Mouse (Mus musculus) small intestine, adult 2 months (tissue): ENCODE data around the gene Il21r. TPM values are rescaled to one million over a fixed set of nuclear protein-coding genes. Genes with fewer than 3 reads are reported as not detected.

Experiments
- H3K27ac ChIP-seq: fragments of 200-500 bp; 2 replicates; pipeline ENCODE4 v1.5.1; 2012; ENCODE audit warnings: low read depth, low read length, control low read depth, inconsistent platforms; ENCODE audit not compliant: insufficient read depth
- H3K27me3 ChIP-seq: fragments of 200-500 bp; 2 replicates; pipeline ENCODE4 v1.6.1; 2012; ENCODE audit warnings: mild to moderate bottlenecking, moderate library complexity, low read length, inconsistent platforms; ENCODE audit not compliant: control insufficient read depth, insufficient read depth
- H3K36me3 ChIP-seq: fragments of 200-500 bp; 2 replicates; pipeline ENCODE4 v1.6.1; 2012; ENCODE audit warnings: mild to moderate bottlenecking, low read length, control low read depth, inconsistent platforms; ENCODE audit not compliant: control insufficient read depth, insufficient read depth
- H3K4me1 ChIP-seq: fragments of 200-500 bp; 2 replicates; pipeline ENCODE4 v1.6.1; 2012; ENCODE audit warnings: low read length, inconsistent platforms, mixed read lengths; ENCODE audit not compliant: control insufficient read depth, insufficient read depth, insufficient read length
- H3K4me3 ChIP-seq: fragments of 200-500 bp; 2 replicates; pipeline ENCODE4 v1.5.1; 2012; ENCODE audit warnings: low read depth, mild to moderate bottlenecking, control low read depth, inconsistent platforms, low read length, moderate library complexity
- CTCF ChIP-seq: fragments of 200-500 bp; IDR thresholded peaks from 2 replicates; pipeline ENCODE4 v1.5.1; 2012; ENCODE audit warnings: low read depth, mild to moderate bottlenecking, control low read depth, inconsistent platforms, low read length, moderate library complexity, mixed read lengths; ENCODE audit not compliant: insufficient replicate concordance, insufficient read length; ENCODE audit errors: extremely low read depth
- POLR2A ChIP-seq: fragments of 200-500 bp; IDR thresholded peaks from 2 replicates; pipeline ENCODE4 v1.6.1; 2012; ENCODE audit warnings: low read depth, mild to moderate bottlenecking, control low read depth, inconsistent platforms, low read length, moderate library complexity
- WGBS: fragments of 180-500 bp; shearing (Covaris S2); methylation state at CpG from one replicate; pipeline ENCODE4 v1.1.7; 2018; 5-methylcytosine and 5-hydroxymethylcytosine counted together
- polyA plus RNA-seq: library from polyadenylated mRNA; depleted of rRNA; stranded (reverse); fragments of >200 nt; gene quantifications from 2 replicates; pipeline ENCODE4 v1.2.3, GENCODE M21; 2012

Gene Il21r
- polyA plus RNA-seq, 1 experiment: 13.4 TPM

- 43% methylated on average over 7 of the region's 7 CpGs for WGBS
These were observed 22.6 kb downstream of the Il21r start for GRCm38 (mm10) chr7:125625829-125626228.

DNA sequence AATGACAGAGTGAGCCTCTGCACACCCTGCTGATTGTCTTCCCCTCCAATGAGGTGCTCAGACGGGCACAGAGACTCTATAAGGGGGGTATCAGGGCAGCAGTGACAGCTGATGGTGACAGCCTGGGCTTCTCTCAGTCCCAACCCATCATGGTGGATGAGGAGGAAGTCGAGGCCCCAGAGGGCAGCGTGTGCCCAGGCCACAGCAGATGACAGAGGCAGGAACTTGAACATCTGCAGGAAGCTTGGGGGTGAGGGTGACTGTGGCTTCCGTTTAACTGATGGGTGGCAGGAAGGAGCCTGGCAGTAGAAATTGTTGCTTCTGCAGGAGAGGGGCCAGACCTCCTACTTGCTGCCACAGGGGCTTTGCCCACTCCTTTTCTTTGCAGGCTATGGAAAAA is 27.1 kb downstream of the Il21r start:
- WGBS: 50% methylated on average over 4 of the region's 4 CpGs
- H3K27ac ChIP-seq: no peak overlapping the region
- TF ChIP-seq POLR2A (no peak), CTCF (no peak)
- no peaks in the 10 kb centered on the region for H3K36me3 ChIP-seq
- no peak overlapping the region for H3K4me3 ChIP-seq
- 0 out of 2 replicates have a peak, but pooled peaks cover 2% of the 10 kb centered on the region for H3K4me1 ChIP-seq
- no peaks in the 10 kb centered on the region for H3K27me3 ChIP-seq

More at GRCm38 (mm10) chr7:125625829-125626228, 22.6 kb downstream of the Il21r start:
- H3K27me3 ChIP-seq: no peaks in the 10 kb centered on the region
- no peak overlapping the region for H3K4me3 ChIP-seq
- H3K36me3 ChIP-seq: no peaks in the 10 kb centered on the region
- no peak overlapping the region for H3K27ac ChIP-seq
- no peak for TF ChIP-seq CTCF
- TF ChIP-seq POLR2A: no peak
- H3K4me1 ChIP-seq: 0 out of 2 replicates have a peak, but pooled peaks cover 2% of the 10 kb centered on the region

DNA sequence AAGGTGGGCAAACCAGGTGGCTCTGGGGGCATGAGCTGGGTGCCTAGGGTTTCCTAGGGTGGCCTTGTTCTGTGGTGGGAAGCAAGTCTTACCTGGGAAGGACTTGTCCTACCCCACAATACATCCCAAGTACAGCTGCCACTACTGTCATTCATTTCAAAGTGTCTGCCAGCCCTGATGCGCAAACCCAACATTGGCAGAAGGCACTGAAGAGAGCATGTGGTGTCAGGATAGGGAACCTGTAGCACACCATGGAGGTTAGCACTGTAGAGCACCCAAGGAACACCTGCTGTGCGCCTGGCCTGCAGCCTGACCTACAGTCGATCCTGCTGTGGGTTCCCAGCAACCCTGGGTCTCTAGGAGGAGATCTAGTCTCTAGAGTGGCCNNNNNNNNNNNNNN is 27.8 kb downstream of the Il21r start:
- H3K27me3 ChIP-seq: no peaks in the 10 kb centered on the region
- H3K4me3 ChIP-seq: no peak overlapping the region
- H3K27ac ChIP-seq: no peak overlapping the region
- 85% methylated on average over 3 of the region's 3 CpGs for WGBS
- no peaks in the 10 kb centered on the region for H3K36me3 ChIP-seq
- no peak for TF ChIP-seq CTCF
- no peak for TF ChIP-seq POLR2A
- 0 out of 2 replicates have a peak, but pooled peaks cover 2% of the 10 kb centered on the region for H3K4me1 ChIP-seq

GRCm38 (mm10) chr7:125637220-125638140 is 34.3 kb downstream of the Il21r start:
- Histone ChIP-seq H3K4me3 (no peak overlapping the region), H3K36me3 (peaks cover 24% of the 10 kb centered on the region), H3K27ac (no peak overlapping the region), H3K4me1 (no peaks in the 10 kb centered on the region), H3K27me3 (no peaks in the 10 kb centered on the region)
- 81% methylated on average over 8 of the region's 8 CpGs for WGBS
- TF ChIP-seq POLR2A (no peak), CTCF (no peak)

DNA sequence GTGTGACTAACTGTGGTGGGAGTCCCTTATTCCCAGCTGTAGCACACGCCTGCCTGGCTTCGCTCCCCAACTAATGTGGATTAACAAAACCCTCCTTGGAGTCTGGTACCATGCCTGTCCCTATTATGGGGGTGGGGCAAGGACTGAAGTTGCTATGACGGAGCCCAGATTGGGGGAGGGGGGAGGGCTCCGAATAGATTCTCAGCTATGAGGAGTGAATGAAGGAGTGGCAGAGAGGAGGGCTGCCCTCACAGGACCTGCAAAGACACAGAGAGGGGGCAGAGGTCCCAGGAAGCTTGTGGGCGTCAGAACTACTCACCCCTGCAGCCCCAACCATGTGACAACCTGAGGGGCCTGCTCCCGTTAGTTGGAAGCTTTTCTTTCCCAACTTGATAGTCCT is 35.1 kb downstream of the Il21r start:
- WGBS: 64% methylated on average over 6 of the region's 6 CpGs
- no peaks in the 10 kb centered on the region for H3K4me1 ChIP-seq
- H3K27ac ChIP-seq: no peak overlapping the region
- H3K4me3 ChIP-seq: no peak overlapping the region
- TF ChIP-seq POLR2A (no peak), CTCF (no peak)
- H3K27me3 ChIP-seq: no peaks in the 10 kb centered on the region
- H3K36me3 ChIP-seq: peaks cover 32% of the 10 kb centered on the region

DNA sequence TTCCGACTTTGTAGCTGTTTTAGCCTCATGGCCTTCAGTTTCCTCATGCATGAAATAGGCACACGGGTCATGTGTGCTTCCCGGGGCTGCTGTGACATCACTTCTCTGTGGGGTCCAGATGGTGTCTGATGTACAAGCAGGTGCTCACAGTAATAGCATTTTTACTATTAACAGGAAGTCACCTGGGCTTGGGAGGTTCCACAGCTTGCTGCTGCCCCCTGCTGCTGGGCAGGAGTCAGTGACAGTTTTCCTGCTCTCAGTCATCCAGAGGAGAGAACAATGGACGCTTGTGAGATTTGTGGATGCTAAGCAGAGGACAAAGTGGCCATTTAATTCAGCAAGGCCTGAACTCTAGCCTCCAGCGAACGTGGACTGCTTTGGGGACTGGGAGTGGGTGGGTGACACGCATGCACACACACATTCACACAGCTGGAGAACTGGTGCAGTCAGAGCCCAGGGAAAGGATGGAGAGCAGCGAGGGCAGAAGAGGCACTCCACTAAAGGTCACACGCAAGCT is 35.7 kb downstream of the Il21r start:
- Histone ChIP-seq H3K27ac (no peak overlapping the region), H3K4me1 (no peaks in the 10 kb centered on the region), H3K4me3 (no peak overlapping the region), H3K36me3 (peaks cover 38% of the 10 kb centered on the region), H3K27me3 (no peaks in the 10 kb centered on the region)
- 42% methylated on average over 9 of the region's 9 CpGs for WGBS
- TF ChIP-seq CTCF (peak; percentile 91), POLR2A (no peak)

- H3K27ac ChIP-seq: no peak overlapping the region
- TF ChIP-seq POLR2A (no peak), CTCF (no peak)
- H3K27me3 ChIP-seq: no peaks in the 10 kb centered on the region
- WGBS: 87% methylated on average over 6 of the region's 6 CpGs
- H3K36me3 ChIP-seq: peaks cover 87% of the 10 kb centered on the region
- no peaks in the 10 kb centered on the region for H3K4me1 ChIP-seq
- H3K4me3 ChIP-seq: no peak overlapping the region
These were observed 40.7 kb downstream of the Il21r start for GRCm38 (mm10) chr7:125643880-125644279.
